Mouse (Mus musculus): ENCODE measurements at regions not wholly inside any gene's neighbourhood (a gene's known extent, or its start where the extent isn't known, plus 50 kb on each side); places are given as distances from the start of the nearest gene placed in this dataset.

DNA sequence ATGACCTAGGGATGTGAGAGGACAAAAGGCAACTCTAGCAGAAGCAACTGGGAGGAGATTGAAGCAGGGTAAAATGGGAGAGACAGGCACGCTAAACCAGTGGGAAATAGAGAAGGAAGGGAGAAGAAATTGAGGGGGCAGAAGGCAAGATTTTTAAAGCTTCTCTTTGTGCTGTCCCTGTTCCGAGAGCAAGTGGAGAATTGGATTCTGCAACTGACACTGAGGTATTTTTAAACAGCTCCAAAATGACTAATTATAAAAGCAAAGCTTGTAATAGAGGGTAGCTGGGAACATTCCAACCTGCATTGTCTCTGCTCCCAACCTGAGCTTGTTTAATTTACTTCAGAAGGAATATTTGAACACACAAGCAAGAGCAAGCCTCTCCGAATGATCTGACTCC is 460.7 kb upstream of the Mgmt start:
- in situ Hi-C loops (cut with MboI): no loop called here

DNA sequence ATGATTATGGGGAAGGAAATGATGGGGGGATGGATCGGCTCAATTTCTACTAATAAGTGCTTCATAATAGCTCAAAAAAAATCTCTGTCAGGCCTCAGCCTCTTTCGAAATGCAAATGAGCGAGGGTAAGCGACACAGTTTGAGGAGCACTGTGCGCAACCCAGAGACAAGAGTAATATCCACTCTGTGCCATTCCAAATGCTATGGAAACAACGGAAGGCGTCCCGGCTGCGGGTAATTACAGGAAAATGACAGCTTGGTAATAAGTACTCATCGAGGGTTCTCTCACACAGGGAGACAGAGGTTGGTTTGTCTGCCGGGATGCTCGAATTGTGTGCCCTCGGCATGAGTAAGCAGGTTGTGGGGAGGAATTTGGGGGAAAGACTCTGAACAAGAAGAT is 459.9 kb upstream of the Mgmt start:
- in situ Hi-C loops (cut with MboI): no loop called here

DNA sequence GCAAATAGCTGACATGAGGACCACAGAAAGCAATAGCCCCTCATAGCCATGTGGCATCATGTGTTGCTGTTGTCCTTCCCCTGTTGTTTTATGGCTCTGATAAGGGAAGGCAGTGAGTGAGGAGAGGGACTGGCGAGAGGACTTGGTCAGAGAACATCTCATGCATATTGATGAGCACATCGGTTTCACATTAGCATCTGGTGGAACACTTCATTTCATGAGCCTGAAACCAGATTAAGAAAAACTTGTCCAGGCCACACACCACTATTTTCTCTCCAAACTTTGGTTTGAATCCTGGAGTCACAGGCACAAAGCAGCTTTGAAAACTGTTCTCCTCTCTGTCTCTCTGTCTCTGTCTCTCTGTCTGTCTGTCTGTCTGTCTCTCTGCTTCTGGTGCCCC is 451.0 kb upstream of the Mgmt start:
- in situ Hi-C loops (cut with MboI): no loop called here

- in situ Hi-C loops (cut with MboI): no loop called here
These were observed 449.3 kb upstream of the Mgmt start for GRCm38 (mm10) chr7:136445091-136445490.

DNA sequence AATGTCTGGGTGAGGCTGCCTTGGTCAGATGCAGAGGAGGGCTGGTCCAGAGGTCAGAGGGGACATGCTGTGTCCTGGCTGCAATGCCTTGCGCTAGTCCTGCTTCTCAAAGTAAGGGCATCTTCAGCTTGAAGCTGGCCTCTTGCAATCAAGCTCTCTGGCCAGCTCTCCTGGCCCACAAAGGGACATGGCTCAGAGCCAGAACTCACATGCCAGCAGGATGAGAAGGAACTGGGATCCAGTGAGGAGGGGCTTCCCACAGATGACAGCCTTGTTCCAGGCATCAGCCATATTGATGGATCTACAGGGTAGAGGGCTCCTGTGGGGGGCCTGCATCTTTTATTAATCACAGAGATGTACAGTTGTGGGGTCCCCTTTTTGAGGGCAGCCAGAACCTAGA is 445.1 kb upstream of the Mgmt start:
- in situ Hi-C loops (cut with MboI): no loop called here

- in situ Hi-C loops (cut with MboI): no loop called here
These were observed 442.6 kb upstream of the Mgmt start for GRCm38 (mm10) chr7:136451672-136452361.

- in situ Hi-C loops (cut with MboI): no loop called here
These were observed 441.9 kb upstream of the Mgmt start for GRCm38 (mm10) chr7:136452561-136452960.

DNA sequence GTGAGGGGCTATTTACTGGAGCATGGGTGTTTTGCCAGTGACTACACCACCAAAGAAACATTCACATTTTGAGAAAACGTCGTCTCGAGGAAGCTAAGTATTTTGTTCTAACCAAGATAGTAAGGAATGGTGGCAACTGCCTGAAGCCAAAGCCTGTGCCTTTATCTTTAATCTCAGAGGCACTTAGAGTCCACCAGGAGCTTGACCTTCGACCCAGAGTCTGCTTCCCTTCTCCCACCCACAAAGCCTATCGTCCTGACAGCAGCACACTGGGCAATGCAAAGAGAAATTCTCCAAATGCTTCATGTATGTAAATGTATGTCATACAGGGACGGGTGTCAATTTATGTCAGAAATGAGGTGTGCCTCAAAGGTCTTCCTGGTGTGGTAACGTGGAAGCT is 437.2 kb upstream of the Mgmt start:
- in situ Hi-C loops (cut with MboI): no loop called here

DNA sequence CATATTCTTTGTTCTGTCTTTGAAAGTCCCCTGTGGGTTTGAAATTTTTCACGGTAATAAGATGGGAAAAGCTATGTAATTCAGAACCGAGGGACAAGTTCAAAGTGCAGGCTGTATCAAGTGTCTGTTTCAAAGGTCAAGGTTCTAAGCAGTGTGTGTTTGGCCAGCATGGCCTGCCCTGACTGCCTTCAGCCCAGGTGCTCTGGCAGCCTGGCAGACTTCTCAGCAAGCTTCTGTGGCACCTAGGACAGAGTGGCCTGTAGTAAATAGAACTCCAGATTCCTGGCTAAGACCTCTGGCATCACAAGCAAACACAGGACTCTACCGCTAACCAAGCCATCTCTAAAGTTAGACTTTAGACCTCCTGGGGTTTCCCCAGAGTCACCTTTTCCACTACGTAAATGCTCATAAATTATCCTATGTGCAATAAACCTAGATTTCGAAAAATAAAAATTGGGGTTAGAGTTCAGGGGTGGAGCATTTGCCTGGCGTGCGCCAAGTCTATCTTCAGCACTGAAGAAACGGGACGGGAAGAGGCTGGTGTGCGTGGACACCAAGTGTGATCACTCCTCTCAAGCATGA is 436.5 kb upstream of the Mgmt start:
- in situ Hi-C loops (cut with MboI): no loop called here

DNA sequence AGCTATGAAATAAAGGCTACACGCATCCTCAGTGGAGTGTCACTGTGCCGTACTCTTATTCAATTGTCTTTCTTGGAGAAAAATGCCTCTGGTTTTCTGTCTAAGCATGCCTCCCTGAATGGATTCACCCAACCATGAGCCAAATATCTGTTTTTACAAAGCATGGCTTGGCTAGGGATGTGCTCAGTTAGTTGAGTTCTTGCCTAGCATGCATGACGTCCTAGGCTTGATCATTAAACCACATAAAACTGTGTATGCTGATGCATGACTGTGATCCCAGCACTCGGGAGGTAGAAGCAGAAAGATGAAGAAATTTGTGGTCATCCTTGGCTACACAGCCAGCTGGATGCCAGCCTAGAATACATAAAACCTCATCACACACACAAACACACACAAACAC is 417.3 kb upstream of the Mgmt start:
- in situ Hi-C loops (cut with MboI): no loop called here

DNA sequence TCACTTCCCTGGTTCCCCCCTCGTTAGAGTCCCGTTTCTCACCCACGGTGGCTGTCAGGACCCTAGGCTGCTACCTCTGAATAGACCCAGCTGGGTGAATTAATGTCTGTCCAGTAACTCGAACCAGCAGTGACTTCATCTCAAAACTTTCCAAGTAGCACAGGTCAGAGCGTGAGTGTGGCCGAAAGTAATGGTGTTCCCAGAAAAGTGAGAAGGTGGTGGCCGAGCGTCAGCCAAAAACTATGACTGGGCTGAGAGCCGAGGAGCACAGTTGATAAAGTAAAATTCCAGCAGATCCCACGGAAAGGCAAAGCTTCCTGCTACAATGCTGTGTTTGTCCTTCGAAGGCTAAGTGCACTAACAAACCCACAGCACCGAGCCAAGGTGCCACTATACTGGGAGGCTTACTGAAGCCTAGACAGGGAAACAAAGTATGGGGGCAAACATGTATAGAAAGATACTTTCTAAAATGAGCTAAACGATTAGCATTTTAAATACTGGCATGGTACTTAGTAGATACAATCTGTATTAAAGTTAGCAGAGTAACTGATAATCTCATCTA is 413.7 kb upstream of the Mgmt start:
- in situ Hi-C loops (cut with MboI): no loop called here

DNA sequence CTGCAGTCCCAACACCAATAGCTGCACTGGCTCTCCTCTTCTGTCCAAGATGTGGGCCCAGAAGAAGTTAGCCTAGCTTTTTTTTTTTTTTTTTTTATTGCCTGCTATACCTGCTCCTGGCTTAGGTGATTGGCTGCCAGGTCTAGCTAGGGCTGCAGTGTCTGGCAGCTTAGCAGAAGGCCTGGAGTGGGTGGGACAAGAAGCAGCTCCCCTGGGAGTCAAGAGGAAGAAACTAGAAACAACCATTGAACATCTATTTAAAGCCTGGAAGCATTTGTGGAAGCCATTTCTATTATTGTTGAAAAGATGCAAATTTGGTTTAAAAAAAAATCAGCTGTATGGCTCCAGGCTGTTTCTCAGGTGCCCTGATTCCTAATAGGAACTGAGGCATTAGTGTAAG is 411.2 kb upstream of the Mgmt start:
- in situ Hi-C loops (cut with MboI): no loop called here

DNA sequence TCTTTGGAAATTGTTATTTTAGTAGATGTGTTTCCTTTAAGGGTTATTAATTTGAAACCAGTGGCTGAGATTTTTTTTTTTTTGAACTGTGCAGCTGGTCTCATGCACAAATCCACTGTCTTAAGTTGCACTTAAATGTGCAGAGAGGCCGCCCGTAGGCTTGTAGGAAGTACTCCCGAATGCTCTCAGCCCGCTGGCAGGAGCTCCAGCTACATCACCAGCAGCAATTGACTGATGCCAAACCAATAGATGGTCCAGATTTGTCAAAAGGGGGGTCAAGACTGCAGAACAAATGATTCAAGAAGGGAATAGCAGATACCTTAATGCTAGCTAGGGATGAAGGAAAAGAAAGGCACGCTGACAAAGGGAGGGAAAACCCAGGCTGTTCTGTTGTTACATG is 406.9 kb upstream of the Mgmt start:
- in situ Hi-C loops (cut with MboI): no loop called here

DNA sequence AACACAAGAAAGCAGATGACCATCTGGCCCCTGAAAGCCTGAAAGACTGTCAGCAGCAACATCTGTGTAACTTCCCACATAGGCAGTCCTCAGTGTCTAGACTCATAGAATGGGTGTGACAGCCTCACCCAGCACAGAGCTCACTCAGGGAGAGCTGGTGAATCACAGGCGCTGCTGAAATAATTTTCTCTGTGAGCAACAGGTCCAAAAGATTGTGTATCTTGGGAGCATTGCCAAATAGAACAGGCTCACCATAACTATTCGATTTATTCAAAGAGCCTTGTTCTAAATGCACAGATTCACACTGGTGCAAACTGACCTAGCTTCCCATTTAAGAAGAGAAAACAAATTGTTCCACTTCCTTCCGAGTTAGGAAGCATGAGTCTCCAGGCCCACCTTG is 399.6 kb upstream of the Mgmt start:
- in situ Hi-C loops (cut with MboI): no loop called here

GRCm38 (mm10) chr7:136496335-136497242 is 397.8 kb upstream of the Mgmt start:
- in situ Hi-C loops (cut with MboI): no loop called here

DNA sequence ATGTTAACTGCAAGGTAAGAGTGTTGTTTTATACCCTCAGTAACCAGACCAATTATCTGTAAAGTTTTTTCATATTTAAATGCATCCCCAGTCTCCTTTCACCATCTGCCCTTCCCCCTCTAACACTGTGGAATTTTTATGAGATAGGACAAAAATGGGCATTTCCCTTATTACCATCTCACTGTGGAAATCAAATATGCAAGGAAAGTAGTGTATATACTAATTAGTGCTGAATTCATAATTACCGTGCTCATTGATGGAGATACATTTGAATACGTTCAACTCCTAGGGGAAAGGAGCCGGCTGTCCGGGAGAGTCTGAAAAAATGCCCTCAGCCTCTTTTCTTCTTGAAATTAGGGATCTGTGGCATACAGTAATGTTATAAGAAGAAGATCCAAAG is 394.4 kb upstream of the Mgmt start:
- in situ Hi-C loops (cut with MboI): no loop called here

- in situ Hi-C loops (cut with MboI): no loop called here
These were observed 393.3 kb upstream of the Mgmt start for GRCm38 (mm10) chr7:136501094-136501493.

GRCm38 (mm10) chr7:136501855-136502847 is 392.3 kb upstream of the Mgmt start:
- in situ Hi-C loops (cut with MboI): no loop called here

DNA sequence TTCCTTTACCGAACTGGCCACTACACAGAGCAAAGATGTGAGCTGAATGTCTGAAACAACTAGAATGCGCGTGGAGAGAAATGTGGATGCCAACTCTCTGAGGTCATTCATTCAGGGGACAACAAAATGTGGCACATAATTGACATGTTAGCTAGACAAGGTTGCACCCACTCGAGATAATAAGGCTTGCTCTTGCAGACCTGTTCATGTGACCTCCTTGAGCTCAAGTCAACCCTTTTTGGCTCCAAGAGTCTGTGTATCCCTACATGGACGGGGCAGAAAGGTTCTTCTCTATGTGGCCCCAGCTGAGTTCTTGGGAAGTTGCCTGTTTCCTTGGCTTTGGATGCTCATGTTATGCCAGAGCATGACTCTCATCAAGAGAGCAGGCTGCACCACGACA is 383.0 kb upstream of the Mgmt start:
- in situ Hi-C loops (cut with MboI): no loop called here

DNA sequence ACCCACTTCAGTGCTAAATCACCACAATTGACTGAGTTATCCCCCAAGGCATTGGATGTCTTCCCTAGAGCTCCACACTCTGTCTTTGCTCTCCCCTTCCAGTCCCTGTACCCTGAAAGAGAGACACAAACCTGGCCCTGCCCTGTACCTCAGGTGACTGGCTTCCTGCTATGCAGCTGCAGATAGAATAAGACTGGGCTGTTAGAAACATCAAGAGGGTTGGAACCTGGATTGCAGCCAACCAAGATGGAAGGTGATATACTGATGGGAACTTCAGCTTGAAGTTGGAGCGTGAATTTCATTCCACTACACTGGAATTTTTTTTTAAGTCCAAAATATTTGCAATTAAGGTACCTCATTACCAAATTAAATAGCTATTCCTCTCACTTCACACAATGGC is 379.0 kb upstream of the Mgmt start:
- in situ Hi-C loops (cut with MboI): no loop called here

- in situ Hi-C loops (cut with MboI): no loop called here
These were observed 368.6 kb upstream of the Mgmt start for GRCm38 (mm10) chr7:136525821-136526220.
